In the genomic region with DNA sequence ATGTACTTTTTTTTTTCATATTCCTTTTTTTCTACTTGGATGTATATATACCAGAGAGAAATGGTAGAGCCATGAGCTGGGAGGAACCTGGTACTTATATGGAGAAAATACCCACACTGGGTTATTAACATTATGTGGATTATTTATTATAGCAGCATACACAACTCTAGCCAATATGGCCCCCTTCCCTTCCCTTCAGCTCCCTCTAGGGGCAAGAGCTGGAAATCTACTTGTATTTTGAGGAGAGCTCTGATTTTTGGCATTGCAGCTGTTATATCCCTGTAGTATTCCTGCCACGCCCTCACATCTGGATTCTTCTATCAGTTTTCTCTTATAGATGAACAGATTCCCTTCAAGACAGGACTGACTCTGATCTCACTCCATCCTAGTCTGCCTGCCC, we compare ENCODE assay signal across 14 mouse cellular contexts. TPM values are rescaled to one million over a fixed set of nuclear protein-coding genes. Genes with fewer than 3 reads are reported as not detected.
DNase-seq lines count a peak whose midpoint lies in the region; TF ChIP-seq lines count a peak whose summit lies in the region.
"Had no signal": no experiment of that assay in that cellular context is flagged by ENCODE, and none has a peak within 500 bp of the region (broad histone marks: within the 10 kb centered on the region; RNA-seq: fewer than 3 reads in every experiment).

No protein-coding gene starts in this region.

- TF ChIP-seq CTCF in layer of hippocampus, adult 2 months (conservative IDR thresholded peaks at IDR 0.05) = peak; percentile 73
- TF ChIP-seq CTCF in E14TG2a.4 (conservative IDR thresholded peaks at IDR 0.05; ENCODE audit: low read length) = peak; percentile 48
- TF ChIP-seq CTCF in brain, embryonic 14.5 days (IDR thresholded peaks at IDR 0.05; ENCODE audit: borderline replicate concordance, extremely low read depth, insufficient read depth, insufficient read length) = peak; percentile 45; the same call in 1 of the 2 replicates

- H3K4me3 ChIP-seq in layer of hippocampus, adult 2 months = no peak overlapping the region
- H3K4me3 ChIP-seq in E14TG2a.4 (replicated peaks; ENCODE audit: low read length) = no peak overlapping the region
- H3K4me3 ChIP-seq: erythroblast, embryonic 14.5 days; heart, embryonic 15.5 days; limb, embryonic 15.5 days had no signal

- H3K27ac ChIP-seq in layer of hippocampus, adult 2 months = no peak overlapping the region
- H3K27ac ChIP-seq: heart, embryonic 15.5 days; limb, embryonic 15.5 days; macrophage had no signal

- no peaks in the 10 kb centered on the region for H3K36me3 ChIP-seq in E14TG2a.4 (ENCODE audit: insufficient read depth, low read length)
- H3K36me3 ChIP-seq: heart, embryonic 15.5 days; limb, embryonic 15.5 days had no signal

- no peak for TF ChIP-seq POLR2A in brain, embryonic 14.5 days (IDR thresholded peaks at IDR 0.05; ENCODE audit: borderline replicate concordance, extremely low read depth, insufficient read depth, insufficient read length, poor library complexity, severe bottlenecking)

- no peaks in the 10 kb centered on the region for H3K4me1 ChIP-seq in E14TG2a.4 (replicated peaks; ENCODE audit: low read depth, low read length)
- H3K4me1 ChIP-seq: heart, embryonic 15.5 days; limb, embryonic 15.5 days had no signal

- DNase-seq in embryo, embryonic 11 days = peak; percentile 21
- no peak for DNase-seq in embryo, embryonic 10 days (ENCODE audit: low spot score)
- DNase-seq in layer of hippocampus, adult 2 months (ENCODE audit: low spot score in 2 of 2) = no peak
- DNase-seq in layer of hippocampus, adult 11-12 months (ENCODE audit: low spot score) = no peak
- DNase-seq in brain, embryonic 14.5 days (ENCODE audit: low read depth) = no peak
- DNase-seq in ovary, postnatal 10 days (ENCODE audit: low spot score) = no peak
- DNase-seq: kidney, postnatal 4 days; right cerebral cortex, postnatal 4 days; thymus, postnatal 4 days had no signal

- no peaks in the 10 kb centered on the region for H3K9me3 ChIP-seq in E14TG2a.4 (ENCODE audit: low read length)
- H3K9me3 ChIP-seq: heart, embryonic 15.5 days; limb, embryonic 15.5 days had no signal

- H3K27me3 ChIP-seq in E14TG2a.4 (ENCODE audit: insufficient read depth, low read length) = no peaks in the 10 kb centered on the region
- H3K27me3 ChIP-seq: heart, embryonic 15.5 days; limb, embryonic 15.5 days had no signal

RNA-seq across cellular contexts. Expression of gene Ptprt, which starts 52.0 kb away (rescaled TPM):
- 10 to 100 TPM; 49.0 to 49.5 TPM for total RNA-seq in layer of hippocampus, adult 2 months (2021)
- 5.7 and 14.8 TPM in 2 replicates for polyA plus RNA-seq in brain, embryonic 14.5 days (2012; rRNA removed)
- polyA plus RNA-seq: erythroblast, embryonic 14.5 days; macrophage had no signal
